Mouse (Mus musculus): ENCODE data around the gene Dpy19l3. TPM values are rescaled to one million over a fixed set of nuclear protein-coding genes. Genes with fewer than 3 reads are reported as not detected.

The Dpy19l3 gene
- 10.4 and 15.5 TPM in 2 replicates for polyA plus RNA-seq (2021; fragmentation: Nextera tagmentation)
- long read RNA-seq, experiment 1, full-length matches to known transcripts = 17 of 45 reads
- long read RNA-seq, experiment 1, partial matches to known transcripts = 13 of 45 reads
- long read RNA-seq, experiment 1, other reads (novel, unspliced or antisense) = 15 of 45 reads
- long read RNA-seq, experiment 2, full-length matches to known transcripts = 2 of 16 reads
- long read RNA-seq, experiment 2, partial matches to known transcripts = 3 of 16 reads
- long read RNA-seq, experiment 2, other reads (novel, unspliced or antisense) = 11 of 16 reads

DNA sequence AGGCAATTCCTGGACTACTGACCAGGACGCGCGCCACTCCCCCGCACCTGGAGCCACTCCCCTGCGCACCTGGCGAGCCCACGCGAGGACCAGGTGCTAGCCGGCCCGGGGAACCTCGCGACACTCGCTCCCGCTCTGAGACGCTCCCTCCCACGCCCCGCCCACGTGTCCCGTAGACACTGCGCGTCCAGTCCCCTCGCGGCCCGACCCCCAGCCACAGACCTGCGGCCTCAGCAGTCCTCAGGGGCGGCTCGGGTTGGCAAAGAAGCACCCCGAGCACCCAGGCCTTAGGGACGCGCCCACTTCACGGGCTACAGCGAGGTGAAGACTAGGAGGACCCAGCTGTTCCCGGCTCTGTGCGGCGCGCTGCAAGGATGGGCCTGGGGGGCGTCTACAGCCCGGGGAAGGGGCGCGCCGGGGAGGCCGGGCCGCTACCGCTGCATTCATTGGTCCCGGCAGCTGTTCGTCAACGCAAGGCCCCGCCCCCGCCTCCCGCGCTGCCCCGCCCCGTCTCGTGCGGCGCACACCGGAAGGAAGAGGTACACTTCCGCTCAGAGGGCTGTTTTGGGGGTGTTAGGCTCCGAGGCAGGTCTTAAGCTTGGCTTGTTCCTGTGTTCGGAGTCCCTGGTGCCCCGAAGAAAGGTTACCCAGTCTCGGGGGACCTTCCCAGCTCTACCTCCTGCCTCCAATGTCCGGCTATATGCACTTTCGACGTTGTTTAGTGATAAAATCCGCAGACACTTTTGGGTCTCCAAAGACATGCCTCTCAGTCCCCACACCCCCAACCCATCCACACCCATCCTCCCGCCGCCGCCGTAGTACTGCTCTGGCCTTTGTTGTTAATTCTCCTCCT, at the start of gene Dpy19l3:
Gene Dpy19l3 (minus strand): TSS at position 422 of the 853 bp plus-strand sequence.

GRCm38 (mm10) chr7:35802906-35803595, 48.8 kb upstream of the Dpy19l3 start, which contains the start of gene Zfp507:
Gene Zfp507, minus strand, starts transcription at chr7:35803003.

GRCm38 (mm10) chr7:35647101-35647698, 107.1 kb downstream of the Dpy19l3 start, which contains the start of gene Pdcd5:
Gene Pdcd5, minus strand, starts transcription at chr7:35647521.

Other genes with a start within 250 kb of the Dpy19l3 start
- 0.36 and 0.51 TPM in 2 replicates for gene Tdrd12, start 216.7 kb downstream of the Dpy19l3 start, polyA plus RNA-seq (2021; fragmentation: Nextera tagmentation)
- gene Nudt19, start 198.2 kb downstream of the Dpy19l3 start, polyA plus RNA-seq (2021; fragmentation: Nextera tagmentation) = 178 and 208 TPM in 2 replicates
- gene Rgs9bp, start 168.9 kb downstream of the Dpy19l3 start, polyA plus RNA-seq (2021; fragmentation: Nextera tagmentation) = 0.03 TPM in 1 of 2 replicates, not detected in the other
- 8.3 and 9.5 TPM in 2 replicates for gene Ankrd27, start 168.2 kb downstream of the Dpy19l3 start, polyA plus RNA-seq (2021; fragmentation: Nextera tagmentation)
- 250 and 260 TPM in 2 replicates for gene Pdcd5, start 106.9 kb downstream of the Dpy19l3 start, polyA plus RNA-seq (2021; fragmentation: Nextera tagmentation)
- gene Zfp507, start 48.5 kb upstream of the Dpy19l3 start, polyA plus RNA-seq (2021; fragmentation: Nextera tagmentation) = 1.9 and 4.5 TPM in 2 replicates